Mouse (Mus musculus) frontal cortex, postnatal 10 days (tissue): ENCODE results near the gene Tmsb10.
A peak's percentile ranks its signal among the peaks of the same experiment; 100 is the strongest.

Experiments used
- DNase-seq, 2 experiments: peaks; one replicate each; pipeline ENCODE4 v3.0.0; 2022; ENCODE audit warnings: low spot score in 2 of 2, mixed read lengths in 1 of 2

Tmsb10 gene

GRCm38 (mm10) chr6:72958662-72959071, at the start of gene Tmsb10:
Gene Tmsb10 (minus strand): TSS chr6:72958748.
- no peak for DNase-seq

- no peak for DNase-seq
Measured at GRCm38 (mm10) chr6:73003601-73004000, 45.1 kb upstream of the Tmsb10 start.

GRCm38 (mm10) chr6:73002391-73002790, 43.8 kb upstream of the Tmsb10 start:
- DNase-seq = no peak

GRCm38 (mm10) chr6:72998809-72999208, 40.3 kb upstream of the Tmsb10 start:
- DNase-seq = no peak

DNA sequence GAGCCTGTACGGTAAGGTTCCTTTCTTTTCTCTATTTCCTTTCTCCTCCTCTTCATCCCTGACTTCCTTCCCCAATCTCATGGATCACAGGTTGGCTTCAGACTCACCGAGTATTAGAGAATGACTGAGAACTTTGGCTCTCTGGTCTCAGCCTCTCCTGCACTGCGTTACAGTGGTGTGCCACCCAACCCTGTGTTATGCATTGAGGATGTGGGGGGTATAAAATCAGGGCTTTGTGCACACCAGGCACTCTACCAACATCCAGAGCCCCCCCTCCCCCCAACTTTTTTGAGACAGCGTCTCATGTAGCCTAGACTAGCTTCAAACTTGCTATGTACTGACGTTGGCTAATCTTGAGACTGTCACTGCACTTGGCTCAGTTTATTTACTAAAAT, 35.1 kb upstream of the Tmsb10 start:
- no peak for DNase-seq

DNA sequence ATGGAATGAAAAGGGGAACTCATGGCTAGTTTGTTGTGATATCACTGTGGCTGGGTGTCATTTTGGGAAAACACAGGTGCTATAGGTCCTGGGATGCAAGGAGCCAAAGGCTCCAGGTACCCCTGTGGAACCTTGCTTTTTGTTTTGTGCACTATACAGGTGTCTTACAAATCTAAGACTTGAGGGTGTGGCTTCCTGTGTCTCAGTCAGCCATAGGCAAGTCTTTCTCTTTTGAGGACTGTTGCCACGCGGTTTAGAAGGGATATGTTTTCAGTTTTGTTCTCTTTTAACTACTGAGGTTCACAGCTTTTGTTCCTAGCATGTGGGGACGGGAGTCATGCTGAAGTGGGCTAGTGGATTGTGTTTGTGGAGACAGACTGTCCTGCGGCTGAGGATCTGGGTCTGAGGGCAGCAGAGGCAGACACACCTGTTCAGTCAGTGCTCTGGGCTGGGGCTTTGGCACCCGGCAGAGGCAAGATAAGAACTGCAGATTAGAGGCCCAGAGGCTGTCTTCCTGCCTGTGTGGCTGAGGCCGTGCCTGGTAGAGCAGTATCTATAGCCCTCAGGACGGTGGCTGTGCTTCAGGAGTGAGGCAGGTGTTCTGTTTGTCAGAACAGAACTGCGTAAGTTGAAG, 34.6 kb upstream of the Tmsb10 start:
- no peak for DNase-seq

GRCm38 (mm10) chr6:72990206-72990605, 31.7 kb upstream of the Tmsb10 start:
- no peak for DNase-seq

- DNase-seq = no peak
Measured at GRCm38 (mm10) chr6:72989028-72989736, 30.6 kb upstream of the Tmsb10 start.

GRCm38 (mm10) chr6:72982506-72982905, 24.0 kb upstream of the Tmsb10 start:
- no peak for DNase-seq

- DNase-seq = no peak
Measured at GRCm38 (mm10) chr6:72981851-72982250, 23.3 kb upstream of the Tmsb10 start.

DNA sequence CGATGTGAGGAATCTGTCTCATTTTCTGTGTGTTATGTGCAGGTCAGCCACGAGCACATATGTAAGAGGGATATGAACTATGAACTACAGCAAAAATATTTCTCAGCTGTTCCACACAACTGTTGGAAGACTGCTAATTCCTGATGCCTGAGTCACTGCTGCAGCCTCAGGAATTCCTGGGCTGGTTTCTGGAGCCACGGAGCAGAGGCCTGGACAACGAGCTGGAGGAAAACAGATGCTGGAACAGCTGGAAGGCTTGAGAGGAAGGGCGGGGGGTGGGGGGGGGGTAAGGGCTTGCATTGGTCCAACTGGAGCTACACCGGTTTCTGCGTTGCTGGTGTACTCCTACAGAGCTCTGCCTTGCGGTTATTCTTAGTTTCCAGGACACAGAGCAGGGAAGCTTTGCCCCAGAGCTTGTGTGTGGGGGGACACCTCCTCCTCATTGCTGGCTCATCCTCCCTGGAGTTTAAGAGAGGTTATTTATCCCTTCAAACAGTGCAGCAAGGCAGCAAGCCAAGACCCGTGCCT, 22.6 kb upstream of the Tmsb10 start:
- DNase-seq = no peak

GRCm38 (mm10) chr6:72976866-72977265, 18.3 kb upstream of the Tmsb10 start:
- DNase-seq = no peak

DNA sequence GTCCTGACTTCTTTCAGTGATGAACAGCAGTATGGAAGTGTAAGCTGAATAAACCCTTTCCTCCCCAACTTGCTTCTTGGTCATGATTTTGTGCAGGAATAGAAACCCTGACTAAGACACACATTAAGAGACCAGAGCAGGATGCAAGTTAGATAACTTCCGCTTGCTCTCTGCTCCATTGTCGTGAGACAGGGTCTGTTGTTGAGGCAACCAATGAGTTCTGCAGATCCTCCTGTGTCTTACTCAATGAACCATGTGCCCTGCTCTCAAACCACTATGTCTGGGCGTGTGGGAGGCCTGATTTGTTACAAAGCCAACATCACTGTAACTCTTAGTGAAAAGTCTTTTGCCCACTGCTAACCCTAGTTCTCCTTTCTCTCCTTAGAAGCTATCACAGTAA, 12.5 kb upstream of the Tmsb10 start:
- DNase-seq = no peak

- DNase-seq = no peak
Measured at GRCm38 (mm10) chr6:72969787-72970186, 11.2 kb upstream of the Tmsb10 start.

DNA sequence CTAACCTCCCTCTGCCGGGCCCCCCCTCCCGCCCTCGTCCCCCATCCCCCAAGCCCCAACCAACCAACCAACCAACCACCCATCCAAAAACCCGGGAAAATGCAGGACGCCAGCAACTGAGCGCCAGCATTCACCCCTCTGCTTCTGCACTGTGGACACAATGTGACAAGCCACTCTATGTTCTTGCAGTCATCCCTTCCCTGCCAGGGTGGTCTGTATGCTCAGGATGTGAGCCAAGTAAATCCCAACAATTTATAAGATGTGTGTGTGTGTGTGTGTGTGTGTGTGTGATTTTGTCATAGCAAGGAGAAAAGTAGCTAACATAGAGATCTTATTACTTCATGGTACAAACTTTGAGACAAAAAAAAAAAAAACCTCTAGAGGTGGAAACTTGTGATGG, 6.7 kb upstream of the Tmsb10 start:
- DNase-seq = no peak

GRCm38 (mm10) chr6:72962281-72962741, 3.8 kb upstream of the Tmsb10 start:
- no peak for DNase-seq

- no peak for DNase-seq
Measured at GRCm38 (mm10) chr6:72961603-72962002, 3.1 kb upstream of the Tmsb10 start.

GRCm38 (mm10) chr6:72960675-72961074, 2.1 kb upstream of the Tmsb10 start:
- no peak for DNase-seq

DNA sequence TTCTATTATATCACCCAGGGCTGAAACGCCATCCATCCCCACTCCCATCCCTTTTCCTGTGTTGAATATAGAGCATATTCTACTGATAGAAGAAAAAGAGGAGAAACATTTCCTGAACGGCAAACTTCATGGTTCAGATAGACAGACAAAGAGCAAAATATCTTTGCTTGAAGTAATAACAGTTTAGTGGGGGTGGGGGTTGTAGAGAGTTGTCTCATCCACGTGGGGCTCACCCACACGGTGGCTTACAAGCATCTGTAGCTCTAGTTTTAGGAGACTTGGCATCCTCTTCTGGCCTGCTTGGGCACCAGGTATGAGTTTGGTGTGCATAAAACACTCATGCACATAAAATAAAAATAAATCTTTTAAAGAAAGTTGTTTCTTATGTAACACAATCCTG, 627 bp upstream of the Tmsb10 start:
- no peak for DNase-seq

DNA sequence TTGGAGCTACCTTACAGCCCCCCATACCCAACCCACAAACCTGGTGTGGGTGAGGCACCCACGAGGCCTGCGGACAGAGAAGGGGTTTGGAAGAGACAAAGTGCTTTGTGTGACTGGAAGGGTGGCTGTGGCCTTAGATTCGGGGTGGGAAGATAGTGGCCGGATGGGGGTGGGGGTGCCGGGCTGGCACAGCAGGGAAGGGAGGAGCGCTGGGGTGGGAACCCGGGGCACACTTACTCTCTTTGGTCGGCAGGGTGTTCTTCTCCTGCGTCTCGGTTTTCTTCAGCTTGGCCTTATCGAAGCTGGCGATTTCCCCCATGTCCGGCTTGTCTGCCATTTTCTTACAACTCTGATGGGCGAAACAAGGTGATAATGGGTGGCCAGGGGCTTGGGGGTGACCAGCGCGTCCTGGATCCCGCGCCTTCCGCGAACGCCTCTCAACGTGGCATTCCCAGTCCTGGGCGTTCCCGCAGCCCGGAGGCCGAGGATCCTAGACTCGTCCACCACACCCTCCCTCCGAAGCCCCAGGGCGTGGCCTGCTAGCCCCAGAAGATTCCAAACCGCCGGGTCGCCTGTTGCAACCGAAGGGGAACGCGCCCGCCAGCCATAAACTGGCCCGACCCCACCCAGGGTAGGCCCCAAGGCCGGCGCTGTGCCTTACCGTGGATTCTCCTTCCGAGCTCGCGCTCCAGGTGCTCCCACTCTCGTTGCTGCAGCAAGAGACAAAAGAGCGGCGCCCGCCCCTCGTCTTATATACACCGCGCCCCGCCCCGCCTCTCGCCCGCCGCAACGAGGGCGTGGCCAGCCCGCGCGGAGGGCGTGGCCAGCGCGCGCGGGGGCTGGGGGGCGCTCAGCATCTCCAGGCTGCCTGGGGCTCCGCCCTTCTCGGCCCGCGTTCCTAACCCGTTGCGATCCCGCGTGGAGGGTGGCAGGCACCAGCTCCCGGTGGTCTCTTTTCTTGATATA, 589 bp downstream of the Tmsb10 start:
- DNase-seq = peak; percentile 81 to 86

GRCm38 (mm10) chr6:72957093-72957435, 1.5 kb downstream of the Tmsb10 start:
- no peak for DNase-seq
